Mouse (Mus musculus) midbrain, embryonic 12.5 days (tissue): ENCODE measurements around the gene Dcaf12. TPM values are rescaled to one million over a fixed set of nuclear protein-coding genes. Genes with fewer than 3 reads are reported as not detected.

Experiments used
- ATAC-seq: fragments of 200-750 bp; cut with Nextera tagmentation; 2 replicates; pipeline ENCODE4 v1.8.0; 2017; ENCODE audit warnings: low read depth, moderate TSS enrichment, moderate library complexity; ENCODE audit not compliant: low FRiP score
- H3K27ac ChIP-seq: fragments of 300-500 bp; sonication (generic); replicated peaks from 2 replicates; pipeline ENCODE4 v1.5.1; 2016; ENCODE audit warnings: mild to moderate bottlenecking
- H3K27me3 ChIP-seq: fragments of 300-500 bp; sonication (generic); 2 replicates; pipeline ENCODE4 v1.6.1; 2016; ENCODE audit warnings: mild to moderate bottlenecking
- H3K36me3 ChIP-seq: fragments of 300-500 bp; sonication (generic); 2 replicates; pipeline ENCODE4 v1.6.1; 2016
- H3K4me1 ChIP-seq: fragments of 300-500 bp; sonication (generic); 2 replicates; pipeline ENCODE4 v1.6.1; 2016
- H3K4me2 ChIP-seq: fragments of 300-500 bp; sonication (generic); replicated peaks from 2 replicates; pipeline ENCODE4 v1.6.1; 2016; ENCODE audit warnings: mild to moderate bottlenecking, moderate library complexity
- H3K4me3 ChIP-seq: fragments of 300-500 bp; sonication (generic); 2 replicates; pipeline ENCODE4 v1.5.1; 2016; ENCODE audit warnings: mild to moderate bottlenecking
- H3K9ac ChIP-seq: fragments of 300-500 bp; sonication (generic); replicated peaks from 2 replicates; pipeline ENCODE4 v1.6.1; 2016; ENCODE audit warnings: mild to moderate bottlenecking, moderate library complexity
- H3K9me3 ChIP-seq: fragments of 300-500 bp; sonication (generic); 2 replicates; pipeline ENCODE4 v1.6.1; 2016; ENCODE audit warnings: mild to moderate bottlenecking
- WGBS: fragments of 180-500 bp; shearing (Covaris S2); methylation state at CpG from one replicate; pipeline ENCODE4 v1.1.7; 2016; 5-methylcytosine and 5-hydroxymethylcytosine counted together
- polyA plus RNA-seq: library from polyadenylated mRNA; unstranded; fragments of >200 nt; fragmentation: Nextera tagmentation; extraction: Ambion mirVana; gene quantifications from 2 replicates; pipeline ENCODE4 v1.2.1, GENCODE M21; 2016

The Dcaf12 gene
- polyA plus RNA-seq = 73.1 and 74.9 TPM in 2 replicates

- Histone ChIP-seq H3K36me3 (peaks cover 23% of the 10 kb centered on the region), H3K27ac (peak within 1 kb of the TSS; percentile 91), H3K4me2 (peak within 1 kb of the TSS; percentile 89), H3K9ac (peak within 1 kb of the TSS; percentile 97), H3K4me3 (peak within 1 kb of the TSS; percentile 99), H3K4me1 (peaks cover 19% of the 10 kb centered on the region), H3K9me3 (no peaks in the 10 kb centered on the region), H3K27me3 (no peaks in the 10 kb centered on the region)
- ATAC-seq = peak; percentile 97
- WGBS = under 1% methylated on average over 70 of the region's 70 CpGs
These were observed at the start of gene Dcaf12 for GRCm38 (mm10) chr4:41314141-41315129. Gene Dcaf12 (minus strand): TSS chr4:41314889.

GRCm38 (mm10) chr4:41361059-41361458 lies 46.4 kb upstream of the Dcaf12 start:
- 95% methylated on average over 3 of the region's 3 CpGs for WGBS
- ATAC-seq = no peak
- Histone ChIP-seq H3K4me2 (no peak overlapping the region), H3K9me3 (no peaks in the 10 kb centered on the region), H3K27ac (no peak overlapping the region), H3K36me3 (no peaks in the 10 kb centered on the region), H3K27me3 (no peaks in the 10 kb centered on the region), H3K9ac (no peak overlapping the region), H3K4me1 (no peaks in the 10 kb centered on the region; the same call in 1 of the 2 replicates), H3K4me3 (no peak overlapping the region)

GRCm38 (mm10) chr4:41359358-41359757 lies 44.7 kb upstream of the Dcaf12 start:
- WGBS = 97% methylated on average over 7 of the region's 7 CpGs
- Histone ChIP-seq H3K36me3 (peaks cover 4% of the 10 kb centered on the region; the same call in 1 of the 2 replicates), H3K4me1 (no peaks in the 10 kb centered on the region; the same call in 1 of the 2 replicates), H3K27ac (no peak overlapping the region), H3K9me3 (no peaks in the 10 kb centered on the region), H3K9ac (no peak overlapping the region), H3K4me2 (no peak overlapping the region), H3K27me3 (no peaks in the 10 kb centered on the region), H3K4me3 (no peak overlapping the region)
- ATAC-seq = no peak

- no peak overlapping the region for H3K4me3 ChIP-seq
- H3K36me3 ChIP-seq = peaks cover 4% of the 10 kb centered on the region; the same call in 1 of the 2 replicates
- H3K27ac ChIP-seq = no peak overlapping the region
- no peak overlapping the region for H3K4me2 ChIP-seq
- 93% methylated on average over 2 of the region's 2 CpGs for WGBS
- H3K4me1 ChIP-seq = no peaks in the 10 kb centered on the region; the same call in 1 of the 2 replicates
- H3K9ac ChIP-seq = no peak overlapping the region
- H3K27me3 ChIP-seq = no peaks in the 10 kb centered on the region
- ATAC-seq = no peak
- H3K9me3 ChIP-seq = no peaks in the 10 kb centered on the region
These were observed 44.0 kb upstream of the Dcaf12 start for GRCm38 (mm10) chr4:41358669-41359068.

- Histone ChIP-seq H3K4me1 (no peaks in the 10 kb centered on the region; the same call in 1 of the 2 replicates), H3K4me2 (no peak overlapping the region), H3K9me3 (no peaks in the 10 kb centered on the region), H3K4me3 (no peak overlapping the region), H3K27ac (no peak overlapping the region), H3K36me3 (peaks cover 4% of the 10 kb centered on the region; the same call in 1 of the 2 replicates), H3K27me3 (no peaks in the 10 kb centered on the region), H3K9ac (no peak overlapping the region)
- WGBS = 50% methylated on average over 2 of the region's 2 CpGs
- ATAC-seq = no peak
These were observed 42.5 kb upstream of the Dcaf12 start for GRCm38 (mm10) chr4:41357154-41357553.

- no peak overlapping the region for H3K27ac ChIP-seq
- H3K27me3 ChIP-seq = no peaks in the 10 kb centered on the region
- no peak overlapping the region for H3K4me3 ChIP-seq
- no peaks in the 10 kb centered on the region for H3K9me3 ChIP-seq
- H3K9ac ChIP-seq = no peak overlapping the region
- 94% methylated on average over 1 of the region's 1 CpGs for WGBS
- ATAC-seq = no peak
- peaks cover 4% of the 10 kb centered on the region; the same call in 1 of the 2 replicates for H3K36me3 ChIP-seq
- peaks cover 5% of the 10 kb centered on the region for H3K4me1 ChIP-seq
- no peak overlapping the region for H3K4me2 ChIP-seq
These were observed 38.6 kb upstream of the Dcaf12 start for GRCm38 (mm10) chr4:41353265-41353664.

GRCm38 (mm10) chr4:41352758-41353157 lies 38.1 kb upstream of the Dcaf12 start:
- H3K36me3 ChIP-seq = peaks cover 4% of the 10 kb centered on the region; the same call in 1 of the 2 replicates
- ATAC-seq = no peak
- H3K4me1 ChIP-seq = peaks cover 10% of the 10 kb centered on the region
- H3K27ac ChIP-seq = no peak overlapping the region
- H3K4me3 ChIP-seq = no peak overlapping the region
- no peak overlapping the region for H3K9ac ChIP-seq
- H3K4me2 ChIP-seq = no peak overlapping the region
- WGBS = 95% methylated on average over 4 of the region's 4 CpGs
- H3K9me3 ChIP-seq = no peaks in the 10 kb centered on the region
- H3K27me3 ChIP-seq = no peaks in the 10 kb centered on the region

- H3K4me2 ChIP-seq = peak overlapping the region; percentile 67
- peaks cover 10% of the 10 kb centered on the region for H3K4me1 ChIP-seq
- no peaks in the 10 kb centered on the region for H3K27me3 ChIP-seq
- peak overlapping the region; percentile 95 for H3K27ac ChIP-seq
- peak overlapping the region; percentile 80 for H3K4me3 ChIP-seq
- no peaks in the 10 kb centered on the region for H3K9me3 ChIP-seq
- no peaks in the 10 kb centered on the region for H3K36me3 ChIP-seq
- 2% methylated on average over 28 of the region's 28 CpGs for WGBS
- no peak; the same call in 1 of the 2 replicates for ATAC-seq
- H3K9ac ChIP-seq = peak overlapping the region; percentile 81
These were observed 34.5 kb upstream of the Dcaf12 start for GRCm38 (mm10) chr4:41349199-41349591.

GRCm38 (mm10) chr4:41348584-41349198 lies 34.0 kb upstream of the Dcaf12 start, which contains the start of gene Ubap1:
Gene Ubap1 (plus strand): TSS chr4:41348996.
- no peaks in the 10 kb centered on the region for H3K9me3 ChIP-seq
- H3K9ac ChIP-seq = peak within 1 kb of the TSS; percentile 81
- H3K27ac ChIP-seq = peak within 1 kb of the TSS; percentile 95
- peak within 1 kb of the TSS; percentile 67 for H3K4me2 ChIP-seq
- under 1% methylated on average over 31 of the region's 31 CpGs for WGBS
- peak; percentile 97 for ATAC-seq
- H3K36me3 ChIP-seq = no peaks in the 10 kb centered on the region
- H3K27me3 ChIP-seq = no peaks in the 10 kb centered on the region
- peaks cover 10% of the 10 kb centered on the region for H3K4me1 ChIP-seq
- H3K4me3 ChIP-seq = peak within 1 kb of the TSS; percentile 80

- H3K4me2 ChIP-seq = 0 out of 2 replicates have a peak overlapping the region, but pooled peaks have one; percentile 25
- no peaks in the 10 kb centered on the region for H3K27me3 ChIP-seq
- no peak overlapping the region for H3K9ac ChIP-seq
- ATAC-seq = no peak
- H3K36me3 ChIP-seq = no peaks in the 10 kb centered on the region
- no peak overlapping the region for H3K4me3 ChIP-seq
- peaks cover 10% of the 10 kb centered on the region for H3K4me1 ChIP-seq
- H3K27ac ChIP-seq = no peak overlapping the region
- H3K9me3 ChIP-seq = no peaks in the 10 kb centered on the region
- WGBS = 52% methylated on average over 5 of the region's 5 CpGs
These were observed 33.1 kb upstream of the Dcaf12 start for GRCm38 (mm10) chr4:41347839-41348238.

- no peak for ATAC-seq
- no peak overlapping the region for H3K27ac ChIP-seq
- no peaks in the 10 kb centered on the region for H3K27me3 ChIP-seq
- H3K9ac ChIP-seq = no peak overlapping the region
- H3K9me3 ChIP-seq = no peaks in the 10 kb centered on the region
- no peak overlapping the region for H3K4me2 ChIP-seq
- H3K4me3 ChIP-seq = no peak overlapping the region
- peaks cover 10% of the 10 kb centered on the region for H3K4me1 ChIP-seq
- WGBS = 84% methylated on average over 2 of the region's 2 CpGs
- H3K36me3 ChIP-seq = no peaks in the 10 kb centered on the region
These were observed 31.3 kb upstream of the Dcaf12 start for GRCm38 (mm10) chr4:41346011-41346410.
